Mouse (Mus musculus): ENCODE measurements around the gene Actl6b.
A peak's percentile ranks its signal among the peaks of the same experiment; 100 is the strongest.
"Not testable (repeated sequence)": the region's sequence is repeated elsewhere in the genome, so short reads cannot be mapped to it uniquely, and the experiment has no call there.

Gene Actl6b

DNA sequence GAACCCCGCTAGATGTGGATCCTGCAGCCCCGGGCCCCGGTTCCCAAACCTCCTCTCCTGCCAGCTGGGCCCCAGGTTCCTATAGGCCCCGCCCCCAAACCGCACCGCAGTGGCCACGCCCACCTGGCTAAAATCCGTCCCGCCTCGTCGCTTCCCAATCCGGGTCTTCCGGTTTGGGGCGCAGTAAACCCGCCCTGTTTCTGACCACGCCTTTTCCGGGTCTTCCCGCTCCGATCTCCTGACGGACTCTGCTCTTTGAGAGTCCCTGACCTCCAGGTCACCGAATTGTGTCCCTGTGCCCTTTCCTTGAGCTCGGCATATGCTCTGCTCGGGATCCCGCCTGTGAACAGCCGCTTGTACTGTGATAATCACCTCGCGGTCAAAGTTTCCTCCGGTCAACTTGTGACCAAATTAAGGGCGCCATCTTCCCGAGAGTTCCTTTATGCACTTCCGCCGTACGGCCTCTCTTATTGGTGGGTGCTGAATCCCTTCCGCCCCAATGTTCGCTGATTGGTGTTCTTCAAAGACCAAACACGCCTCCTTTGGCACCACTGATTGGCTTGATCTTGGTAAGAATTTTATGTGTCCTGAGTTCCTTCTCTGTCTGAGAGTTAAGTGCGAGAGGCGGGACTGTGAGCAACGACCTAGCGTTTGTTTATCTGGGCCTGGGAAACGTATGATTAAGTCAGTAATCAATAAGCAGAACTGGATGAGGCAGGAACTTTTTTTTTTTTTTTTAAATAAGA lies 47.5 kb downstream of the Actl6b start, which contains the start of gene Mospd3:
Gene Mospd3, minus strand, starts transcription at position 440 of the 746 bp plus-strand sequence.
- DNase-seq (ENCODE audit: low spot score in 2 of 2) = peak; percentile 97 to 98

DNA sequence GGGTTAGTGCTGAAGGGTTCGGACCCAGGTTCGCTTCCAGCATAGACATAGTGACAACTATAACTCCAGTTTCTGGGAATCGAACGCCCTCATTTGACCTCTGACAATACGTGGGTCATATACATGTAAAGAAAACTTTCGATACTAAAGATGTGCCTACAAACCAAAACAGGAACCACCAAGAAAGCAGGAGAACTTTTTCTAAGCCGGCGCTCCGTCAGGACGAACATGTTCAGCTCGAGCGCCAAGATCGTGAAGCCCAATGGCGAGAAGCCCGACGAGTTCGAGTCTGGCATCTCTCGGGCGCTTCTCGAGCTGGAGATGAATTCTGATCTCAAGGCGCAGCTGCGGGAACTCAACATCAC lies 48.0 kb downstream of the Actl6b start:
- peak in 1 of 2 experiments; percentile 23 for DNase-seq (ENCODE audit: low spot score in 2 of 2)

GRCm38 (mm10) chr5:137607860-137608653 lies 54.7 kb downstream of the Actl6b start:
- DNase-seq (ENCODE audit: low spot score in 2 of 2) = no peak

- no peak for DNase-seq (ENCODE audit: low spot score in 2 of 2)
Measured at GRCm38 (mm10) chr5:137608654-137609190, 55.4 kb downstream of the Actl6b start.

DNA sequence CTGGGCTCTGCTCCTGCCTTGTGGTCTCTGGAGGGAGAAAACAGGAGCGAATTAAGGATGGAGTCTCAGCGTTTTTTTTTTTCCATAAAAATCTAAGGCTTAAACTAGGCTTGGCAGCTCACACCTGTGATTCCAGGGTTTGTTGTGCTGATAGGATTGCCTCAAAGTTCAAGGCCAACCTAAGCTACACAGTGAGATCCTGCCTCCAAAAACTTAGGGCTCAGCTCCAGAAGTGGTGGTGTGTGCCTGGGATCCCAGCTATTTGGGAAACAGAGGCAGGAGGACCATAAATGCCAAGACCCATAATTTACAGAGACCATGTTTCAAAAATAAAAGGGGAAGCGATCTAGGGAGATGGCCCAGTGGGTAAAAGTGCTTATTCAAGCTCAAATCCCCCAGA lies 56.0 kb downstream of the Actl6b start:
- DNase-seq (ENCODE audit: low spot score in 2 of 2) = no peak

DNA sequence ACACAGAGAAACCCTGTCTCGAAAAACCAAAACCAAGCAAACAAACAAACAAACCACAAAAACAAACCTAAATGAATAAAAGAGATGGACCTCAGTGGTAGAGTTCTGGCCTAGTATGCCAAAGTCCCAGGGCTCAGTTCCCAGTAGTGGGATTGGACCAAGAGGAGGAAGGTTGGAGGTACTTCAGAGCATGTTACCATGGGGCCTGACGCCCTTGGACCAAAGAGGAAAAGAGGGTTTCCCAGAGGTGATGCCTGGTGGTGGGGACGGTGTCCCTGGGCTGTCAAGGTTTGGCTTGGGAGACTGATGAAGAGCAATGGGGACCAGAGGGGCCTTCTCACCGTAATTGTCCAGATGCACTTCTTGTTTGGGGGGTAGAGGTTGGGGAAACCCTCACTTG lies 56.7 kb downstream of the Actl6b start:
- DNase-seq (ENCODE audit: low spot score in 2 of 2) = no peak

- peak; percentile 81 to 86 for DNase-seq (ENCODE audit: low spot score in 2 of 2)
Measured at GRCm38 (mm10) chr5:137610548-137611244, 57.4 kb downstream of the Actl6b start.

DNA sequence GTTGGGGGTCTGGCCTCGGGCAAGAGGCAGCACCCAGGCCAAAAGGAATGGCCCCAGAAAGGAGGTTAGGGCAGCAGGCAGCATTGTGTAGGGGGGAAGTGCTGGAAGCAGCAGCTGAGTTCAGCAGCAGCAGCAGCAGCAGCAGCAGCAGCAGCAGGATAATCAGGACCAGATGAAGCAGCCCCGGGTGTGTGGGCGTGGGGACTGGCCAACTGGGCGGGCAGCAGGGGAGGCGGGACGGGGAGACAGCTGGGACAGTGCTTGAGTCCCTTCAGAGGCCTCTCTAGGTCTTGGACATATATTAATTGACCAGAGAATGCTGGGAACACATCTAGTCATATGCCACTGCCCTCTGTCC lies 57.9 kb downstream of the Actl6b start:
- peak; percentile 71 to 81 for DNase-seq (ENCODE audit: low spot score in 2 of 2)

- peak in 1 of 2 experiments; percentile 43 for DNase-seq (ENCODE audit: low spot score in 2 of 2)
Measured at GRCm38 (mm10) chr5:137613076-137613475, 59.8 kb downstream of the Actl6b start.

- DNase-seq (ENCODE audit: low spot score in 2 of 2) = peak in 1 of 2 experiments; percentile 45
Measured at GRCm38 (mm10) chr5:137613550-137613949, 60.2 kb downstream of the Actl6b start, which contains the start of gene Pcolce. TSS of gene Pcolce (minus strand) at chr5:137613784.

- not testable (repeated sequence) for DNase-seq (ENCODE audit: low spot score in 2 of 2)
Measured at GRCm38 (mm10) chr5:137614921-137615320, 61.6 kb downstream of the Actl6b start.

DNA sequence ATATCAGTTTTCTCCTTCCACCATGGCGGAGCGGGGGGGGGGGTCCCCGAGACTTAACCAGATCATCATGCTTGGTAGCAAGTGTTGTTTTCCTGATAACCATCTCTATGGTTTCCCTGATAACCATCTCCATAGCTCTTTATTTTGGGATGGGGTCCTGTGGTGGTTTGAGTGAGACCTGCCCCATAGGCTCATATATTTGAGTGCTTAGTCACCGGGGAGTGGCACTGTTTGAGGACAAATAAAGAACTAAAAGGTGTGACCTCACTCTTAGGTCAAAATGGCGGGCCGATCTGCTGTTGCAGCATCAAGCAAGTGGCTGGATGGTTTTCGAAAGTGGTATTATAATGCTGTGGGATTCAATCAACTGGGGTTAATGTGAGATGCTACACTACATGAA lies 62.0 kb downstream of the Actl6b start:
- DNase-seq (ENCODE audit: low spot score in 2 of 2) = no peak
